ENCODE assay signal across 12 mouse cellular contexts in genomic region chr4:62675394-62675793, GRCm38 (mm10).
DNase-seq lines count a peak whose midpoint lies in the region; ATAC-seq and TF ChIP-seq lines count a peak whose summit lies in the region.
"Had no signal": no experiment of that assay in that cellular context is flagged by ENCODE, and none has a peak within 500 bp of the region (broad histone marks: within the 10 kb centered on the region; RNA-seq: fewer than 3 reads in every experiment).

No protein-coding gene starts in this region.

- H3K4me2 ChIP-seq in heart, embryonic 16.5 days (ENCODE audit: low read depth, low read length) = peak overlapping the region; percentile 71
- peak overlapping the region; percentile 71 for H3K4me2 ChIP-seq in embryonic facial prominence, embryonic 14.5 days (ENCODE audit: low read depth, low read length)
- peak overlapping the region; percentile 56 for H3K4me2 ChIP-seq in hindbrain, embryonic 16.5 days (ENCODE audit: low read length)
- peak overlapping the region; percentile 73 for H3K4me2 ChIP-seq in midbrain, postnatal 0 days (ENCODE audit: low read depth, low read length, poor library complexity, severe bottlenecking)

- 69% methylated on average over 2 of the region's 2 CpGs for WGBS in heart, embryonic 16.5 days
- WGBS in embryonic facial prominence, embryonic 14.5 days = 71% methylated on average over 2 of the region's 2 CpGs
- 80% methylated on average over 2 of the region's 2 CpGs for WGBS in hindbrain, embryonic 16.5 days
- WGBS in midbrain, postnatal 0 days = 61% methylated on average over 2 of the region's 2 CpGs

- H3K27ac ChIP-seq in heart, embryonic 16.5 days (ENCODE audit: low read length) = no peak overlapping the region
- H3K27ac ChIP-seq in embryonic facial prominence, embryonic 14.5 days (replicated peaks; ENCODE audit: low read depth, low read length) = no peak overlapping the region
- no peak overlapping the region for H3K27ac ChIP-seq in hindbrain, embryonic 16.5 days (ENCODE audit: low read depth, low read length)
- no peak overlapping the region for H3K27ac ChIP-seq in midbrain, postnatal 0 days (ENCODE audit: low read depth, low read length)
- H3K27ac ChIP-seq: liver, embryonic 14.5 days had no signal

- no peaks in the 10 kb centered on the region for H3K36me3 ChIP-seq in heart, embryonic 16.5 days (ENCODE audit: control insufficient read depth, insufficient read depth)
- H3K36me3 ChIP-seq in embryonic facial prominence, embryonic 14.5 days (ENCODE audit: control insufficient read depth, insufficient read depth, low read length) = peaks cover 2% of the 10 kb centered on the region; the same call in 1 of the 2 replicates
- no peaks in the 10 kb centered on the region for H3K36me3 ChIP-seq in hindbrain, embryonic 16.5 days (ENCODE audit: control insufficient read depth, insufficient read depth, low read length)
- no peaks in the 10 kb centered on the region for H3K36me3 ChIP-seq in midbrain, postnatal 0 days (ENCODE audit: insufficient read depth, low read length)

- intact Hi-C loops in heart, postnatal 14 days (cut with DNase I) = no loop called here

- H3K9me3 ChIP-seq in heart, embryonic 16.5 days (replicated peaks; ENCODE audit: control insufficient read depth, low read length) = no peaks in the 10 kb centered on the region
- no peaks in the 10 kb centered on the region for H3K9me3 ChIP-seq in embryonic facial prominence, embryonic 14.5 days (ENCODE audit: control insufficient read depth, low read length)
- H3K9me3 ChIP-seq in hindbrain, embryonic 16.5 days (ENCODE audit: control insufficient read depth, low read length) = no peaks in the 10 kb centered on the region
- no peaks in the 10 kb centered on the region for H3K9me3 ChIP-seq in midbrain, postnatal 0 days (ENCODE audit: low read length)

- H3K9ac ChIP-seq in heart, embryonic 16.5 days (ENCODE audit: low read length) = peak overlapping the region; percentile 69
- peak overlapping the region; percentile 73 for H3K9ac ChIP-seq in embryonic facial prominence, embryonic 14.5 days (ENCODE audit: low read depth, low read length)
- H3K9ac ChIP-seq in hindbrain, embryonic 16.5 days (ENCODE audit: low read depth, low read length) = peak overlapping the region; percentile 82
- H3K9ac ChIP-seq in midbrain, postnatal 0 days (replicated peaks; ENCODE audit: low read length, poor library complexity, severe bottlenecking) = peak overlapping the region; percentile 70; the same call in 1 of the 2 replicates
- H3K9ac ChIP-seq: liver, embryonic 14.5 days had no signal

- H3K4me1 ChIP-seq in heart, embryonic 16.5 days (ENCODE audit: control insufficient read depth, insufficient read depth, low read length) = peaks cover 11% of the 10 kb centered on the region
- peaks cover 19% of the 10 kb centered on the region for H3K4me1 ChIP-seq in embryonic facial prominence, embryonic 14.5 days (ENCODE audit: control insufficient read depth, insufficient read depth, low read length)
- peaks cover 40% of the 10 kb centered on the region for H3K4me1 ChIP-seq in hindbrain, embryonic 16.5 days (ENCODE audit: control insufficient read depth, insufficient read depth, low read depth, low read length)
- peaks cover 29% of the 10 kb centered on the region for H3K4me1 ChIP-seq in midbrain, postnatal 0 days (ENCODE audit: insufficient read depth, low read length)

- DNase-seq in heart, postnatal 14 days = no peak
- no peak for DNase-seq in embryonic facial prominence, embryonic 14.5 days (ENCODE audit: low spot score)
- no peak for DNase-seq in midbrain, postnatal 0 days (ENCODE audit: low spot score)
- no peak for DNase-seq in layer of hippocampus, postnatal 36 days
- no peak for DNase-seq in T-cell, adult 2 months (ENCODE audit: low spot score)
- no peak for DNase-seq in yolk sac, embryonic 10.5 days (ENCODE audit: low spot score)
- DNase-seq: adrenal gland, postnatal 25 days; kidney, adult 8-10 months; retina, postnatal 1 day had no signal

- H3K27me3 ChIP-seq in heart, embryonic 16.5 days (ENCODE audit: control insufficient read depth, insufficient read depth, low read length) = peaks cover 10% of the 10 kb centered on the region
- H3K27me3 ChIP-seq in embryonic facial prominence, embryonic 14.5 days (replicated peaks; ENCODE audit: control insufficient read depth, insufficient read depth, low read length) = no peaks in the 10 kb centered on the region
- no peaks in the 10 kb centered on the region for H3K27me3 ChIP-seq in hindbrain, embryonic 16.5 days (replicated peaks; ENCODE audit: control insufficient read depth, insufficient read depth, low read length)
- H3K27me3 ChIP-seq in midbrain, postnatal 0 days (ENCODE audit: insufficient read depth, low read length) = no peaks in the 10 kb centered on the region

- no peak for TF ChIP-seq CTCF in midbrain, postnatal 0 days (IDR thresholded peaks at IDR 0.05)

- ATAC-seq in heart, embryonic 16.5 days (replicated peaks; ENCODE audit: extremely low read depth, insufficient read depth, low FRiP score) = no peak
- no peak for ATAC-seq in embryonic facial prominence, embryonic 14.5 days (ENCODE audit: low read depth)
- no peak for ATAC-seq in hindbrain, embryonic 16.5 days
- ATAC-seq in midbrain, postnatal 0 days (ENCODE audit: low FRiP score) = no peak

- peak overlapping the region; percentile 60 for H3K4me3 ChIP-seq in heart, embryonic 16.5 days (ENCODE audit: low read length)
- H3K4me3 ChIP-seq in embryonic facial prominence, embryonic 14.5 days (ENCODE audit: low read depth, low read length) = peak overlapping the region; percentile 60
- peak overlapping the region; percentile 66 for H3K4me3 ChIP-seq in hindbrain, embryonic 16.5 days (ENCODE audit: low read length)
- H3K4me3 ChIP-seq in midbrain, postnatal 0 days (ENCODE audit: low read depth, low read length) = peak overlapping the region; percentile 69
